Mouse (Mus musculus) kidney, embryonic 16.5 days (tissue): ENCODE data around the gene Pimreg. TPM values are rescaled to one million over a fixed set of nuclear protein-coding genes. Genes with fewer than 3 reads are reported as not detected.
A peak's percentile ranks its signal among the peaks of the same experiment; 100 is the strongest.

ENCODE experiments used
- ATAC-seq: fragments of 200-750 bp; cut with Nextera tagmentation; 2 replicates; pipeline ENCODE4 v1.8.0; 2017; ENCODE audit warnings: moderate TSS enrichment; ENCODE audit not compliant: low FRiP score, low TSS enrichment
- H3K27ac ChIP-seq: fragments of 300-500 bp; sonication (generic); 2 replicates; pipeline ENCODE4 v1.5.1; 2014; ENCODE audit warnings: low read length
- H3K27me3 ChIP-seq: fragments of 300-500 bp; sonication (generic); 2 replicates; pipeline ENCODE4 v1.6.1; 2014; ENCODE audit warnings: low read length, control low read depth, mixed read lengths; ENCODE audit not compliant: insufficient read depth
- H3K36me3 ChIP-seq: fragments of 300-500 bp; sonication (generic); 2 replicates; pipeline ENCODE4 v1.6.1; 2014; ENCODE audit warnings: low read length, control low read depth, mixed read lengths; ENCODE audit not compliant: insufficient read depth
- H3K4me1 ChIP-seq: fragments of 300-500 bp; sonication (generic); 2 replicates; pipeline ENCODE4 v1.6.1; 2014; ENCODE audit warnings: low read length, control low read depth, mixed read lengths; ENCODE audit not compliant: insufficient read depth
- H3K4me2 ChIP-seq: fragments of 300-500 bp; sonication (generic); replicated peaks from 2 replicates; pipeline ENCODE4 v1.6.1; 2014; ENCODE audit warnings: low read depth, low read length
- H3K4me3 ChIP-seq: fragments of 300-500 bp; sonication (generic); 2 replicates; pipeline ENCODE4 v1.5.1; 2014; ENCODE audit warnings: mild to moderate bottlenecking, low read length
- H3K9ac ChIP-seq: fragments of 300-500 bp; sonication (generic); replicated peaks from 2 replicates; pipeline ENCODE4 v1.6.1; 2014; ENCODE audit warnings: low read length
- H3K9me3 ChIP-seq: fragments of 300-500 bp; sonication (generic); 2 replicates; pipeline ENCODE4 v1.6.1; 2016; ENCODE audit warnings: low read length, control low read depth
- WGBS: fragments of 180-500 bp; shearing (Covaris S2); extraction: QIAGEN DNeasy Blood & Tissue Kit; methylation state at CpG from one replicate; pipeline ENCODE4 v1.1.7; 2014; 5-methylcytosine and 5-hydroxymethylcytosine counted together
- polyA plus RNA-seq: library from polyadenylated mRNA; unstranded; fragments of >200 nt; fragmentation: Nextera tagmentation; extraction: Ambion mirVana; gene quantifications from 2 replicates; pipeline ENCODE4 v1.2.1, GENCODE M21; 2015

Pimreg gene
- polyA plus RNA-seq, 1 experiment from 2014 or later = 131 TPM

GRCm38 (mm10) chr11:72041290-72041767 lies 503 bp upstream of the Pimreg start:
- Histone ChIP-seq H3K27ac (peak overlapping the region; percentile 78), H3K36me3 (peaks cover 20% of the 10 kb centered on the region), H3K9me3 (no peaks in the 10 kb centered on the region), H3K27me3 (peaks cover 5% of the 10 kb centered on the region; the same call in 1 of the 2 replicates), H3K4me2 (peak overlapping the region; percentile 83), H3K4me3 (peak overlapping the region; percentile 66), H3K4me1 (peaks cover 36% of the 10 kb centered on the region), H3K9ac (peak overlapping the region; percentile 68)
- ATAC-seq = peak; percentile 14; the same call in 1 of the 2 replicates
- 16% methylated on average over 6 of the region's 6 CpGs for WGBS

DNA sequence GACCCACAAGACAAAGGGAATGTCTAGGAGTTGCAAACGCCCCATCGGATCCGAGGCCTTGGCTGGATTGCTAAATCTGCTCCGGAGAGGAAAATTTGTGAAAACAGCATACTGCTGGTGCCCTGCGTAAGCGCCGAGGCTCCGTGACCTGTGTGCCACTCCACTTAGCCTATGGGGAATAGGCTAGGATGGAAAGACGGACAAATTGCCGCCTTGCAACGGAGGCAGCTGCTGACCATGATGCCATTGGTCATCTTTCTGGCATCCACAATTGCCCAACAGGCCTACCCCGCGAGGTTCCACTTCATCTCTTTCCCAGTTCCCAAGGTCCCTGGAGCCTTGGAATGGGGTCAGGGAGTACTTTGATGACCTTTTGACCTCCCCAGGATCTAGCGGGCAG lies 799 bp downstream of the Pimreg start:
- peaks cover 36% of the 10 kb centered on the region for H3K4me1 ChIP-seq
- H3K4me3 ChIP-seq = peak overlapping the region; percentile 66
- no peaks in the 10 kb centered on the region for H3K9me3 ChIP-seq
- H3K27ac ChIP-seq = no peak overlapping the region
- peaks cover 5% of the 10 kb centered on the region; the same call in 1 of the 2 replicates for H3K27me3 ChIP-seq
- peaks cover 21% of the 10 kb centered on the region for H3K36me3 ChIP-seq
- 0 out of 2 replicates have a peak, but pooled peaks have one; percentile 20 for ATAC-seq
- peak overlapping the region; percentile 69 for H3K9ac ChIP-seq
- peak overlapping the region; percentile 83 for H3K4me2 ChIP-seq
- WGBS = under 1% methylated on average over 14 of the region's 14 CpGs

DNA sequence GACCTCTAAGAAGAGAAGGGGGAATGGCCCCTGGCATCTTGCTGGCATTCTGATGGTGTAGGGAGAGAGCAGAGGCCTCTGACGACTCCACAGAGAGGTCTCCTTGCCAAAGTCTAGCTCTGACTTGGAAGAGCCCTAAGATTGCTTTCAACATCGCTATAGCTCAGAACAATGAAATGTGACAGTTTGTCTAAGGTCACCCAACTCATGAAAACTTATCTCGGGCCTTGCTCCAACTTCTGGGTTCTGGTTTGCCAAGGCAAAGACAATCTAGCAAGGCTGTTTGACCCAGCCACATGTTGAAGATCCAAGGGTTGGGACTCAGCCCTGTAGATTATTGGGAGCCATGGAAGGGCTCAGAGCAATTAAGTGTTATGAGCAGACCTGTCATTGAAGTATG lies 2.4 kb downstream of the Pimreg start:
- Histone ChIP-seq H3K36me3 (peaks cover 24% of the 10 kb centered on the region), H3K27me3 (no peaks in the 10 kb centered on the region), H3K4me1 (peaks cover 36% of the 10 kb centered on the region), H3K9me3 (no peaks in the 10 kb centered on the region), H3K4me3 (peak overlapping the region; percentile 66; the same call in 1 of the 2 replicates), H3K4me2 (peak overlapping the region; percentile 83), H3K9ac (no peak overlapping the region), H3K27ac (no peak overlapping the region)
- WGBS = 86% methylated on average over 3 of the region's 3 CpGs
- no peak for ATAC-seq

GRCm38 (mm10) chr11:72048730-72049129 lies 6.9 kb downstream of the Pimreg start:
- no peak for ATAC-seq
- Histone ChIP-seq H3K4me2 (no peak overlapping the region), H3K4me1 (peaks cover 22% of the 10 kb centered on the region), H3K27me3 (peaks cover 10% of the 10 kb centered on the region; the same call in 1 of the 2 replicates), H3K27ac (no peak overlapping the region), H3K36me3 (peaks cover 24% of the 10 kb centered on the region), H3K9ac (no peak overlapping the region), H3K4me3 (no peak overlapping the region), H3K9me3 (no peaks in the 10 kb centered on the region)
- WGBS = 72% methylated on average over 6 of the region's 6 CpGs

DNA sequence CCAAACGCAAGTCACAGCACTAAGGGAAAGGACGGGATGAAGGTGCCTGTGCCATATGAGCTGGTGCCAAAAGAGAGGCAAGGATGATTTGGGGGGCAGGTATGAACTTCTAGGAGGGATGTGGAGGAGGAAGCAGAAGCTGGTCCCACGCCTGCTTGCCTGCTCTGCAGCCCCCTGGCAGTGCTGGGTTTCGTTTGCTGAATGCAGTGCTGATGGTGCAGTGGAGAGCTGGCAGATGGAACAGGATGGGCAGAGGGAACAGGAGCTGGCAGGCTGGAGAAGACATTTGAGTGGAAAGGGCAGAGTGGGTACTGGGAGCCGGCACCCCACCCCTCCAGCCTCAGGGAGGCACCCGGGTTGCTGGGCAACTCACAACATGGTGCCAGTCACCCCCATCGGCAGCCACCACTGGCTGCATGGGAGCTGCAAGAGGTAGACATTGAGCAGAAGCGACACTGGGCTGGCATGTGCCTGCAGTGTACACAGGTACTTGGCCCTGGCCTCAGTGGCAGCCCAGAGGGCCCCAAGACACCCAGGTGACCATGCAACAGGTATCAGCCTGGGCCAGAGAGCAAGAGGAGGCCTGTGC lies 7.4 kb downstream of the Pimreg start:
- no peak for ATAC-seq
- H3K4me2 ChIP-seq = no peak overlapping the region
- peaks cover 17% of the 10 kb centered on the region for H3K4me1 ChIP-seq
- H3K4me3 ChIP-seq = no peak overlapping the region
- no peaks in the 10 kb centered on the region for H3K9me3 ChIP-seq
- WGBS = 75% methylated on average over 8 of the region's 8 CpGs
- H3K27me3 ChIP-seq = peaks cover 10% of the 10 kb centered on the region; the same call in 1 of the 2 replicates
- no peak overlapping the region for H3K9ac ChIP-seq
- no peak overlapping the region for H3K27ac ChIP-seq
- H3K36me3 ChIP-seq = peaks cover 21% of the 10 kb centered on the region

- 18% methylated on average over 14 of the region's 14 CpGs for WGBS
- H3K27me3 ChIP-seq = peaks cover 10% of the 10 kb centered on the region
- peak overlapping the region; percentile 50 for H3K4me3 ChIP-seq
- H3K9me3 ChIP-seq = no peaks in the 10 kb centered on the region
- H3K4me1 ChIP-seq = peaks cover 11% of the 10 kb centered on the region
- 0 out of 2 replicates have a peak, but pooled peaks have one; percentile 1 for ATAC-seq
- H3K36me3 ChIP-seq = peaks cover 12% of the 10 kb centered on the region
- H3K4me2 ChIP-seq = peak overlapping the region; percentile 80
- no peak overlapping the region for H3K27ac ChIP-seq
- peak overlapping the region; percentile 65 for H3K9ac ChIP-seq
Observed at GRCm38 (mm10) chr11:72050168-72050894, 8.5 kb downstream of the Pimreg start.

- peaks cover 6% of the 10 kb centered on the region for H3K36me3 ChIP-seq
- 1% methylated on average over 42 of the region's 45 CpGs for WGBS
- H3K9ac ChIP-seq = peak overlapping the region; percentile 65
- H3K27ac ChIP-seq = no peak overlapping the region
- peak overlapping the region; percentile 80 for H3K4me2 ChIP-seq
- ATAC-seq = peak; percentile 62; the same call in 1 of the 2 replicates
- no peaks in the 10 kb centered on the region for H3K9me3 ChIP-seq
- peak overlapping the region; percentile 50 for H3K4me3 ChIP-seq
- H3K27me3 ChIP-seq = peaks cover 10% of the 10 kb centered on the region
- H3K4me1 ChIP-seq = peaks cover 11% of the 10 kb centered on the region
Observed at GRCm38 (mm10) chr11:72050895-72051858, 9.3 kb downstream of the Pimreg start.

DNA sequence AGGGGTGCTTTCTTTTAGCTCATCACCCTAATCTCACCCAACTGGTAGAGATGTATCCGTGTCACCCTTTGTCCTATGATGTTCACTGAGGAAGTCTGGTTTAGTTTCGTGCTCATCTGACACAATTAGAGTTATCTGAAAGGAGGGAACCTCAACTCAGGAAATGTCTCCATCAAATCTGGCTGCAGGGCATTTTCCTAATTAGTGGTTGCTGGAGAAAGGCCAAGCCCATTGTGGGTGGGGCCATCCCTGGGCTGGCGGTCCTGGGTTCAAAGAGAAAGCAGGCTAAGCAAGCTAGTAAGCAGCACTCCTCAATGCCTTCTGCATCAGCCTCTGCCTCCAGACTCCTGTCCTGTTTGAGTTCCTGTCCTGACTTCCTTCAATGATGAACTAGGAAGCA lies 10.4 kb downstream of the Pimreg start:
- peaks cover 11% of the 10 kb centered on the region for H3K4me1 ChIP-seq
- no peaks in the 10 kb centered on the region for H3K9me3 ChIP-seq
- H3K27me3 ChIP-seq = peaks cover 10% of the 10 kb centered on the region
- H3K4me3 ChIP-seq = no peak overlapping the region
- no peak overlapping the region for H3K27ac ChIP-seq
- H3K9ac ChIP-seq = no peak overlapping the region
- H3K4me2 ChIP-seq = no peak overlapping the region
- no peak for ATAC-seq
- H3K36me3 ChIP-seq = 0 out of 2 replicates have a peak, but pooled peaks cover 4% of the 10 kb centered on the region
- WGBS = 56% methylated on average over 3 of the region's 3 CpGs

GRCm38 (mm10) chr11:72052636-72053035 lies 10.8 kb downstream of the Pimreg start:
- ATAC-seq = no peak
- H3K4me3 ChIP-seq = no peak overlapping the region
- no peaks in the 10 kb centered on the region for H3K9me3 ChIP-seq
- H3K9ac ChIP-seq = no peak overlapping the region
- H3K36me3 ChIP-seq = 0 out of 2 replicates have a peak, but pooled peaks cover 3% of the 10 kb centered on the region
- no peak overlapping the region for H3K27ac ChIP-seq
- H3K4me2 ChIP-seq = no peak overlapping the region
- whole genome bisulfite sequencing = 16% methylated on average over 5 of the region's 5 CpGs
- H3K27me3 ChIP-seq = peaks cover 10% of the 10 kb centered on the region
- peaks cover 11% of the 10 kb centered on the region for H3K4me1 ChIP-seq
